Mouse (Mus musculus) olfactory bulb, adult 2 months (tissue): Measurements from ENCODE around the gene Lrtm1.

Source experiments
- CTCF ChIP-seq: fragments of 200-500 bp; IDR thresholded peaks from 2 replicates; pipeline ENCODE4 v1.5.1; 2012; ENCODE audit warnings: low read depth, mild to moderate bottlenecking, low read length, moderate library complexity; ENCODE audit not compliant: insufficient read depth
- POLR2A ChIP-seq: fragments of 200-500 bp; IDR thresholded peaks from 2 replicates; pipeline ENCODE4 v1.6.1; 2012; ENCODE audit warnings: mild to moderate bottlenecking, low read depth, low read length, moderate library complexity; ENCODE audit not compliant: insufficient read depth

- no peak for TF ChIP-seq POLR2A
- TF ChIP-seq CTCF: no peak
Observed at GRCm38 (mm10) chr14:29030519-29030918, 12.5 kb downstream of the Lrtm1 start.
